Comparison of ENCODE assay signal across 13 mouse cellular contexts in the genomic region with DNA sequence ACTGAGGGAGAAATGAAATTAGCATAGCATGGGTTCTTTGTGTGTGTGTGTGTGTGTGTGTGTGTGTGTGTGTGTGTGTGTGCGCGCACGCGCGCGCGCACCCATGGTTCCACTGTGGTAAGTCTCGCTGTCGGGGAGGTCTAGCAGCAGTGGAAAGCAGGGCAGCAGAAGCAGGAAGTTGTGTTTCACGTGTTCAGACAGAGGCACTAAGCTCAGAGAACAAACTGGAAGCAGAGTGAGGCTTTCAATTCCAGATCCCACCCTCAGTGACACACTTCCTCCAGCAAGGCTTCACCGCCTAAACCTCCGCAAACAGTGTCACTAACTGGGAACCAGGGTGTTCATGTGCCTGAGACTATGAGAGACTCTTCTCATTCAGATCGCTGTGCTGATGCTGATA. TPM values are rescaled to one million over a fixed set of nuclear protein-coding genes. Genes with fewer than 3 reads are reported as not detected.
DNase-seq lines count a peak whose midpoint lies in the region; ATAC-seq and TF ChIP-seq lines count a peak whose summit lies in the region.
"Had no signal": no experiment of that assay in that cellular context is flagged by ENCODE, and none has a peak within 500 bp of the region (broad histone marks: within the 10 kb centered on the region; RNA-seq: fewer than 3 reads in every experiment).

No protein-coding gene starts in this region.

- H3K9me3 ChIP-seq in heart, embryonic 12.5 days (replicated peaks), result no peaks in the 10 kb centered on the region
- no peaks in the 10 kb centered on the region for H3K9me3 ChIP-seq in forebrain, postnatal 0 days (ENCODE audit: low read length)
- H3K9me3 ChIP-seq: heart, embryonic 13.5 days had no signal

- no peak overlapping the region for H3K9ac ChIP-seq in heart, embryonic 12.5 days
- no peak overlapping the region for H3K9ac ChIP-seq in forebrain, postnatal 0 days
- H3K9ac ChIP-seq: heart, embryonic 13.5 days had no signal

- TF ChIP-seq CTCF in forebrain, postnatal 0 days (IDR thresholded peaks at IDR 0.05; ENCODE audit: low read depth), result no peak

- peaks cover 29% of the 10 kb centered on the region for H3K36me3 ChIP-seq in heart, embryonic 12.5 days
- H3K36me3 ChIP-seq in forebrain, postnatal 0 days (ENCODE audit: insufficient read depth), result peaks cover 11% of the 10 kb centered on the region; the same call in 1 of the 2 replicates

- peaks cover 10% of the 10 kb centered on the region for H3K4me1 ChIP-seq in heart, embryonic 12.5 days (replicated peaks)
- H3K4me1 ChIP-seq in forebrain, postnatal 0 days (ENCODE audit: insufficient read depth), result no peaks in the 10 kb centered on the region

- no peaks in the 10 kb centered on the region for H3K27me3 ChIP-seq in heart, embryonic 12.5 days (replicated peaks)
- no peaks in the 10 kb centered on the region for H3K27me3 ChIP-seq in forebrain, postnatal 0 days (ENCODE audit: insufficient read depth, low read length)
- H3K27me3 ChIP-seq: heart, embryonic 13.5 days had no signal

- DNase-seq in heart, adult 11 months, result peak; percentile 98
- peak; percentile 6 for DNase-seq in 416B (ENCODE audit: low read depth)
- DNase-seq in heart, postnatal 10 days, result peak; percentile 25 to 37
- DNase-seq in naive thymus-derived CD4-positive, alpha-beta T cell, adult 2 months (ENCODE audit: low read depth), result peak; percentile 93
- no peak for DNase-seq in forebrain, postnatal 0 days
- DNase-seq in urinary bladder, postnatal 14 days (ENCODE audit: low spot score), result no peak
- DNase-seq in ovary, postnatal 36 days (ENCODE audit: low spot score), result no peak
- DNase-seq: adrenal gland, adult 2 months; right cerebral cortex, adult 18-20 months had no signal

- H3K4me2 ChIP-seq in heart, embryonic 12.5 days, result no peak overlapping the region
- no peak overlapping the region for H3K4me2 ChIP-seq in forebrain, postnatal 0 days (ENCODE audit: low read depth)
- H3K4me2 ChIP-seq: heart, embryonic 13.5 days had no signal

- intact Hi-C loops in heart, postnatal 10 days (cut with DNase I), result no loop called here

- no peak for ATAC-seq in heart, embryonic 12.5 days (ENCODE audit: insufficient number of reproducible peaks, low FRiP score)
- ATAC-seq in forebrain, postnatal 0 days, result no peak

- no peak overlapping the region for H3K4me3 ChIP-seq in heart, embryonic 12.5 days
- H3K4me3 ChIP-seq in forebrain, postnatal 0 days (ENCODE audit: low read depth, low read length), result no peak overlapping the region
- H3K4me3 ChIP-seq: erythroblast, embryonic 14.5 days; heart, embryonic 13.5 days had no signal

- H3K27ac ChIP-seq in heart, embryonic 12.5 days (ENCODE audit: poor library complexity, severe bottlenecking), result no peak overlapping the region
- H3K27ac ChIP-seq in forebrain, postnatal 0 days (ENCODE audit: low read depth, low read length), result no peak overlapping the region
- H3K27ac ChIP-seq: heart, embryonic 13.5 days had no signal

- WGBS in heart, embryonic 12.5 days, result 86% methylated on average over 13 of the region's 13 CpGs
- WGBS in forebrain, postnatal 0 days, result 89% methylated on average over 13 of the region's 13 CpGs

RNA-seq across cellular contexts. Expression of a gene that starts 25.0 kb away (rescaled TPM):
- polyA plus RNA-seq in heart, embryonic 12.5 days (2016; fragmentation: Nextera tagmentation; extraction: Ambion mirVana), result not detected in 2 replicates
- total RNA-seq in heart, postnatal 10 days (2021), result not detected
- 1.2 TPM in 1 of 2 replicates, not detected in the other for total RNA-seq in forebrain, postnatal 0 days (2014; rRNA removed)
- not detected in 2 replicates for polyA plus RNA-seq in forebrain, postnatal 0 days (2015; fragmentation: Nextera tagmentation; extraction: Ambion mirVana)
- total RNA-seq: adrenal gland, adult 2 months; layer of hippocampus, postnatal 10 days had no signal
- polyA plus RNA-seq: adrenal gland, adult 2 months; erythroblast, embryonic 14.5 days; heart, embryonic 13.5 days had no signal

RNA-seq across cellular contexts. Expression of a gene that starts 44.5 kb away (rescaled TPM):
- polyA plus RNA-seq in heart, embryonic 12.5 days (2016; fragmentation: Nextera tagmentation; extraction: Ambion mirVana), result 1.6 and 1.7 TPM in 2 replicates
- 1 to 10 TPM; 1.3 TPM for total RNA-seq in heart, postnatal 10 days (2021)
- 0.46 and 0.52 TPM in 2 replicates for total RNA-seq in forebrain, postnatal 0 days (2014; rRNA removed)
- 0.68 and 0.74 TPM in 2 replicates for polyA plus RNA-seq in forebrain, postnatal 0 days (2015; fragmentation: Nextera tagmentation; extraction: Ambion mirVana)

Comparison
In these comparisons a context has a peak if more than half of its experiments do, and no peak if none do; other contexts are left out.
1. DNase-seq: peak in heart, adult 11 months (single experiment), 416B (single experiment), heart, postnatal 10 days (2 of 2) and naive thymus-derived CD4-positive, alpha-beta T cell, adult 2 months (single experiment); none in forebrain, postnatal 0 days (single experiment), urinary bladder, postnatal 14 days (single experiment) and ovary, postnatal 36 days (single experiment).